Mouse (Mus musculus): ENCODE measurements at regions not wholly inside any gene's neighbourhood (a gene's known extent, or its start where the extent isn't known, plus 50 kb on each side); places are given as distances from the start of the nearest gene placed in this dataset.

DNA sequence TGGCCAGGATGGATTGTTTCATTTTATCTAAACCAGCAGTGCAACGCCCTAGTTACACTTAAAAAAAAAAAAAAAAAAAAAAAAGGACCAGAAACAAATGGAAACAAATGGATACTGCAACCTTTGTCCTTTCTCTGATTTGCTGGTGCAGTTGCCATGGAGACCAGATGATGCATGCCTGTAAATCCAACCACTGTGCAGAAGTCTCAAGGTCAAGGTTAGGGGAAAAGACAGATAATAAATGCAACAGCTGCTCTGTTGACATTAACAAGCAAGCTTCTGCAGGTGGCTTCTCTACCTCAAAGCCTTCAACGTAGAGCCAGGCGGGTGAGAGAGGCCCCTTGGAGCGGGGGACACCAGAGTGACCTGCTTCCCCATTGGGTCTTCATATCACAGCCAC lies 167.3 kb upstream of the Tmem132c start:
- TF ChIP-seq CTCF (IDR thresholded peaks at IDR 0.05) (no peak), EP300 (IDR thresholded peaks at IDR 0.05) (no peak)
